Mouse (Mus musculus) embryonic facial prominence, embryonic 11.5 days (tissue): ENCODE results near the gene Nudt15. TPM values are rescaled to one million over a fixed set of nuclear protein-coding genes. Genes with fewer than 3 reads are reported as not detected.

Source experiments
- ATAC-seq: fragments of 200-750 bp; cut with Nextera tagmentation; replicated peaks from 2 replicates; pipeline ENCODE4 v1.8.0; 2017; ENCODE audit warnings: low read depth; ENCODE audit not compliant: insufficient number of reproducible peaks, low FRiP score, low TSS enrichment
- DNase-seq: peaks from one replicate; pipeline ENCODE4 v3.0.0-alpha.2; 2015; ENCODE audit warnings: low spot score
- H3K27ac ChIP-seq: fragments of 300-500 bp; sonication (generic); replicated peaks from 2 replicates; pipeline ENCODE4 v1.5.1; 2014; ENCODE audit warnings: mild to moderate bottlenecking, low read depth, low read length, control low read depth
- H3K27me3 ChIP-seq: fragments of 300-500 bp; sonication (generic); 2 replicates; pipeline ENCODE4 v1.6.1; 2014; ENCODE audit warnings: mild to moderate bottlenecking, low read length, moderate library complexity, mixed read lengths; ENCODE audit not compliant: control insufficient read depth, insufficient read depth
- H3K36me3 ChIP-seq: fragments of 300-500 bp; sonication (generic); replicated peaks from 2 replicates; pipeline ENCODE4 v1.6.1; 2014; ENCODE audit warnings: low read depth, mild to moderate bottlenecking, low read length, moderate library complexity, mixed read lengths; ENCODE audit not compliant: control insufficient read depth, insufficient read depth
- H3K4me1 ChIP-seq: fragments of 300-500 bp; sonication (generic); 2 replicates; pipeline ENCODE4 v1.6.1; 2014; ENCODE audit warnings: low read length, mixed read lengths; ENCODE audit not compliant: control insufficient read depth, insufficient read depth
- H3K4me2 ChIP-seq: fragments of 300-500 bp; sonication (generic); 2 replicates; pipeline ENCODE4 v1.6.1; 2014; ENCODE audit warnings: low read depth, mild to moderate bottlenecking, control low read depth, low read length, moderate library complexity
- H3K4me3 ChIP-seq: fragments of 300-500 bp; sonication (generic); 2 replicates; pipeline ENCODE4 v1.5.1; 2014; ENCODE audit warnings: low read depth, low read length, control low read depth
- H3K9ac ChIP-seq: fragments of 300-500 bp; sonication (generic); replicated peaks from 2 replicates; pipeline ENCODE4 v1.6.1; 2014; ENCODE audit warnings: mild to moderate bottlenecking, control low read depth, low read length
- H3K9me3 ChIP-seq: fragments of 300-500 bp; sonication (generic); replicated peaks from 2 replicates; pipeline ENCODE4 v1.6.1; 2016; ENCODE audit warnings: mild to moderate bottlenecking, low read length, inconsistent platforms, mixed read lengths; ENCODE audit not compliant: control insufficient read depth
- WGBS: fragments of 180-500 bp; shearing (Covaris S2); extraction: QIAGEN DNeasy Blood & Tissue Kit; methylation state at CpG from one replicate; pipeline ENCODE4 v1.1.7; 2014; 5-methylcytosine and 5-hydroxymethylcytosine counted together
- polyA plus RNA-seq: library from polyadenylated mRNA; unstranded; fragments of >200 nt; fragmentation: Nextera tagmentation; extraction: Ambion mirVana; gene quantifications from 2 replicates; pipeline ENCODE4 v1.2.1, GENCODE M21; 2014

Gene Nudt15
- polyA plus RNA-seq, 1 experiment from 2014 or later = 10.0 TPM

DNA sequence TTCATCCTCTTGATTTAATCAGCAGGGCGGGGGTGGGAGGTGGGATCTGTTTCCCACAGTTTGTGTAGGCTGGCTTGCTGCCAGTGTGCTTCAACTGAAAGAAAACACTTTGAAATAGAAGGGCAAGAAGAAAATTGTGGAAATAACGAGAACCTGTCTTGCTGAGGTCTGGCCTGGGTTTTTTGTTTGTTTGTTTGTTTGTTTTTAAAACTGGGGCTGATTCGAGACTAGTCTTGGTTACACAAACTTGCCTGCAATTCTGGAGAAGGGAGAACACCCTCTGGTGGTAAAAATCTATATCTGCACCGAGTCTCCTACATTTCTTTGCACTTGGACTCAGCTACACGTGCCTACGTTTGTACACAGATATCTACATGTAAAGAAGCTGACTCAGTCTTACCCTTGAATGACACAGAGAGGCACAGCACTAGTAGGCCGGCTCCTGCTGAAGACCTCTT, 73.4 kb downstream of the Nudt15 start:
- no peak overlapping the region for H3K4me3 ChIP-seq
- 29% methylated on average over 7 of the region's 7 CpGs for WGBS
- no peak overlapping the region for H3K4me2 ChIP-seq
- H3K9ac ChIP-seq = no peak overlapping the region
- H3K27me3 ChIP-seq = no peaks in the 10 kb centered on the region
- no peak overlapping the region for H3K27ac ChIP-seq
- H3K9me3 ChIP-seq = no peaks in the 10 kb centered on the region
- H3K4me1 ChIP-seq = no peaks in the 10 kb centered on the region
- ATAC-seq (no peak), DNase-seq (peak; percentile 62)
- no peaks in the 10 kb centered on the region for H3K36me3 ChIP-seq

- H3K9me3 ChIP-seq = no peaks in the 10 kb centered on the region
- H3K27ac ChIP-seq = no peak overlapping the region
- H3K27me3 ChIP-seq = no peaks in the 10 kb centered on the region
- no peak overlapping the region for H3K4me2 ChIP-seq
- H3K4me3 ChIP-seq = no peak overlapping the region
- H3K4me1 ChIP-seq = no peaks in the 10 kb centered on the region
- no peaks in the 10 kb centered on the region for H3K36me3 ChIP-seq
- 34% methylated on average over 3 of the region's 3 CpGs for WGBS
- DNase-seq (no peak), ATAC-seq (no peak)
- no peak overlapping the region for H3K9ac ChIP-seq
Measured at GRCm38 (mm10) chr14:73473670-73474460, 74.2 kb downstream of the Nudt15 start.

DNA sequence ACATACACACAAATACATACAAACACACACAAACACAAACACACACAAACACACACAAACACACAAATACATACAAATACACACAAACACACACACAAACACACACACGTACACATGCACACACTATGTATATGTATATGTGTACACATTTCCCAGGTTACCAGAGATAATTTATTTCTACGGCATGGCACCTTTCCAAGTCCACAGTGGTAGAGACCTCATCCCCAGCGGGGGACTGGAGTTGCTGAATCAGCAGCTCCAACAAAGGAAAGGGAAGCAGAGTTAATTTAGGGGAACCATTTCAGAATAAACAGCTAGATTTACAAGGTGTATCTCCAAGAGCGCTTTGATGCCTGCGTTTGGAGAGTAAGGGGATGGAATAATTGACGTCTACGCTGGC, 75.8 kb downstream of the Nudt15 start:
- no peak overlapping the region for H3K9ac ChIP-seq
- H3K4me1 ChIP-seq = no peaks in the 10 kb centered on the region
- H3K27me3 ChIP-seq = no peaks in the 10 kb centered on the region
- no peak for ATAC-seq
- no peak for DNase-seq
- no peak overlapping the region for H3K4me2 ChIP-seq
- no peak overlapping the region for H3K27ac ChIP-seq
- no peak overlapping the region for H3K4me3 ChIP-seq
- H3K36me3 ChIP-seq = no peaks in the 10 kb centered on the region
- no peaks in the 10 kb centered on the region for H3K9me3 ChIP-seq
- 73% methylated on average over 7 of the region's 7 CpGs for WGBS

- ATAC-seq (no peak), DNase-seq (no peak)
- Histone ChIP-seq H3K9ac (no peak overlapping the region), H3K9me3 (no peaks in the 10 kb centered on the region), H3K27me3 (no peaks in the 10 kb centered on the region), H3K4me2 (no peak overlapping the region), H3K27ac (no peak overlapping the region), H3K36me3 (no peaks in the 10 kb centered on the region), H3K4me3 (no peak overlapping the region), H3K4me1 (no peaks in the 10 kb centered on the region)
- WGBS = 74% methylated on average over 8 of the region's 8 CpGs
Measured at GRCm38 (mm10) chr14:73470593-73470992, 77.4 kb downstream of the Nudt15 start.

- 76% methylated on average over 7 of the region's 7 CpGs for WGBS
- DNase-seq = no peak
- no peak overlapping the region for H3K4me3 ChIP-seq
- H3K4me2 ChIP-seq = no peak overlapping the region
- H3K9me3 ChIP-seq = no peaks in the 10 kb centered on the region
- no peak overlapping the region for H3K9ac ChIP-seq
- H3K27ac ChIP-seq = no peak overlapping the region
- no peak for ATAC-seq
- no peaks in the 10 kb centered on the region for H3K4me1 ChIP-seq
- H3K36me3 ChIP-seq = no peaks in the 10 kb centered on the region
- H3K27me3 ChIP-seq = no peaks in the 10 kb centered on the region
Measured at GRCm38 (mm10) chr14:73469506-73469905, 78.5 kb downstream of the Nudt15 start.

Other genes starting within 250 kb of the Nudt15 start
- 25.6 and 26.2 TPM in 2 replicates for gene Rb1, start 222.4 kb downstream of the Nudt15 start, polyA plus RNA-seq
- gene Itm2b, start 163.0 kb downstream of the Nudt15 start, polyA plus RNA-seq = 378 and 386 TPM in 2 replicates
- 107 and 113 TPM in 2 replicates for gene Med4, start 38.2 kb downstream of the Nudt15 start, polyA plus RNA-seq
- gene Sucla2, start 22.9 kb downstream of the Nudt15 start, polyA plus RNA-seq = 126 and 134 TPM in 2 replicates
- not detected in 2 replicates for gene Gm21750, start 113.0 kb upstream of the Nudt15 start, polyA plus RNA-seq